Mouse (Mus musculus) central nervous system, embryonic 18 days (tissue): ENCODE data around the gene Slc35e3. TPM values are rescaled to one million over a fixed set of nuclear protein-coding genes. Genes with fewer than 3 reads are reported as not detected.

Experiments
- polyA plus RNA-seq: library from polyadenylated mRNA; depleted of rRNA; stranded (reverse); fragments of >200 nt; gene quantifications from 2 replicates; pipeline ENCODE4 v1.2.3, GENCODE M21; 2012; rRNA removed

Slc35e3 gene
- polyA plus RNA-seq, result 27.9 and 28.9 TPM in 2 replicates

DNA sequence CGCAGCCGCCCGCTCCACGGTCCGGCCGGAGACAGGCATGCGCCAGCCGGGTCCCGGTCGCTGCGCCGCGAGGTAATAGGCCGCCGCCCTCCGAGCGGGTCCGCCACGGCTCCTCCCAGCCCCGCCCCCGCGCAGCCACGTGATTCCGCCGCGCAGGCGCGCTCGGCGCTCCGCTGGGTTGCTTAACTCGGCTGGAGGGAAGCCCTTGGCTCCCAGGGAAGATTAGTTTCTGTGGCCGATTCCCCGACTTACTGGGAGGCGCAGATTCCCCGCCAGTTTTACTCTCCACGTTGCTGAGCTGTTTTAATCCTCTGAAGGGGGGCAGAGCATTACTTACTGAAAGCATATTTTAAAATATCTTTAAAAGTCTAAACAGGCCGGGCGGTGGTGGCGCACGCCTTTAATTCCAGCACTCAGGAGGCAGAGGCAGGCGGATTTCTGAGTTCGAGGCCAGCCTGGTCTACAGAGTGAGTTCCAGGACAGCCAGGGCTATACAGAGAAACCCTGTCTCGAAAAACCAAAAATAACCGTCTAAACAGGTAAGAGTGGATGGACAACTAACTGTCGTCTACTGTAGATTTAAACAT is at the start of gene Slc35e3:
Slc35e3 (minus strand) TSS at position 69 of the 587 bp plus-strand sequence.

DNA sequence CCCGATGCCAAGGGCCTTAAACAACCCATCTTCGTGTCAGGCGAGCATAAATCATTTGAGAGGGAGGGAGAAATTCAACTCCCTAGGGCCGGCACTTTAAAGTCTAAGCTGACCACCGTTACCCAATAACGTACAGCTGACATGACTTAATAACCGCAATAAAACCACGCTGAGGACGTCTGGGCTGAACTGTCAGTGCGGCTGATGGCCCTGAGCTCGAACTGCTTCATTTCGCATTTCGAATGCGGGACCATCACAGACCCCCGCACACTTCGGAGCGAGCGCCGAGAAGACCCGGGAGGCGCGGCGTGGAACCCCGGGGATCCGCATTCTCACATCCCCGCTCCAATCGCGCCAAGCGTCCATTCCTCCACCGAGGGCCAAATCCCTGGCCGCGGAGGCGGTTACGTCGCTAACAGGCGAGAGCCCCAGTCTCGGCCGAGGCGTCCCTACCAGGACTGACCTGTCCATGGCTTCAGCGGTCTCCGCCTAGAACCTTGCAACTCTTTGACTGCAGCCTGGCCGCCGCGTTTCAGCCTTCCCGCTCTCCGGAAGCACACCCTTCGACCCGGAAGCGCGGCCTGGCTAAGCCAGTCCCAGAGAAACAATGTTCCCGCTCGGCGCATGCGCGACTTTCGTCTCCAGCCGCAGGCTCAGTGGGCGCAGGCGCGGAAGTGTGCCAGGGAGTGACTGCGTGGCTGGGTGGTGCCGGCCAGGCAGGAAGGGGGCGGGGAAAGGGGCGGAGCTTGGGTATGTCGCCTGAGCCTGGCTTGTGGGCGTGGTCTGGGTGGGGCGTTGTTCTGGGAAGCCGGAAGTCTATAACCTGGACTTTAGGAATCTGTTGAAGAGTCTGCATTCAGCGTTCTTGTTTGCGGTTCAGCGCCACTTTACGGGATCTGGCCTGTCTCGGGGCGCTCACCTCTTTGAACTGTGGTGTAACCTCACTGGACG is 46.3 kb upstream of the Slc35e3 start, which contains the start of gene Nup107:
Nup107 (minus strand) TSS at position 565 of the 951 bp plus-strand sequence.

DNA sequence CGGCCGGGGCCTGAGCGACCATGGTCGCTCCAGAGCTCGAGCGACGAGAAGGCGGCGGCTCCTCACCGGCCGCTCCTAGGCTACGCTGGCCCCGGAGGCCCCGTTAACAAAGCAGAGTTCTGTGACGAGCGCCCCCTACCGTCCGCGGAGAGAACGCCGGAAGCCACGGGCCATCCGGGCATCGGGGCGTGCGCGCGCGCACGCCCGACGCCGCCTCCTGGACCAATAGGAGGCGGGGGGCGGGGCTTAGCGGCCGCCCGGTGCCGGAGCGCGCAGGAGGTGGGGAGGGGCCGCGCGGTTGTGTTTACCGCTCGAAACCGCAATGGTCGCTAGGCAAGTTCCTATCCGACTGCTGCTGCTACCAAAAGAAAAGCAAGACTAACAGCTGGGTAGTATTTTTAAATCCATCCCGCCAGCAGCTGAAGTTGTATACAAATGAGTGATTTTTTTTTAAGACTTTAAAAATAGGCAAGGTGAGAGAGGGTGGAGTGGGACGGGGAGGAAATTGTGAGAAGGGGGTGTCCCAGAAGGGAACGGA is 35.5 kb downstream of the Slc35e3 start, which contains the start of gene Mdm2:
Mdm2 (minus strand) TSS at position 155 of the 538 bp plus-strand sequence.

Other genes starting within 250 kb of the Slc35e3 start
- gene Cpm, start 116.9 kb downstream of the Slc35e3 start, polyA plus RNA-seq, result 2.7 and 2.8 TPM in 2 replicates
- 58.5 and 62.0 TPM in 2 replicates for gene Mdm2, start 35.6 kb downstream of the Slc35e3 start, polyA plus RNA-seq
- gene Nup107, start 46.3 kb upstream of the Slc35e3 start, polyA plus RNA-seq, result 31.6 and 32.7 TPM in 2 replicates
- gene Rap1b, start 99.7 kb upstream of the Slc35e3 start, polyA plus RNA-seq, result 81.1 and 85.5 TPM in 2 replicates